Mouse (Mus musculus): ENCODE data around the gene D930020B18Rik. TPM values are rescaled to one million over a fixed set of nuclear protein-coding genes. Genes with fewer than 3 reads are reported as not detected.

Gene D930020B18Rik
- polyA plus RNA-seq, 1 experiment from 2014 or later = not detected

DNA sequence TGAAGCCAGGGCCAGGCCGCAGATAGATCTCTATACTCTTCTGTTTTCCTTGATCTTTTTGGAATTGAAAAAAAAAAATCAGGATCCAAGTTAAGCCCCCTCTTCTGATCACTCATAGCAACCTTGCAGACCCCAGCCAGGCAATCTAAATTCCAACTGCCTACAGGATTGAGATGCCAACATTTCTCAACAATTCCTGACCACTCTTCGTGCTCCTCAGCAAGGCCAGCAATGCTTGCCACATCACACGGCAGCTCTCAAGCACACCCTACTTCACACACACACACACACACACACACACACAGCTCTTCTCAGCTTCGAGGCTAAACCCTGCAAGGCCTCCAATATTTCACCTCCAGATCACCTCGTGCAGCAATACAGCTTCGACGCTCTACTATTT lies 17.7 kb upstream of the D930020B18Rik start:
- 91% methylated on average over 7 of the region's 7 CpGs for WGBS
- no peak overlapping the region for H3K4me3 ChIP-seq
- peaks cover 44% of the 10 kb centered on the region for H3K36me3 ChIP-seq
- H3K4me1 ChIP-seq (replicated peaks) = peaks cover 11% of the 10 kb centered on the region
- no peak for DNase-seq (ENCODE audit: low spot score)
- no peak overlapping the region for H3K27ac ChIP-seq
- no peaks in the 10 kb centered on the region for H3K27me3 ChIP-seq (ENCODE audit: insufficient read depth, poor library complexity, severe bottlenecking)
- no peaks in the 10 kb centered on the region for H3K9me3 ChIP-seq

GRCm38 (mm10) chr10:121625006-121625405 lies 16.4 kb upstream of the D930020B18Rik start:
- Histone ChIP-seq H3K36me3 (peaks cover 32% of the 10 kb centered on the region), H3K9me3 (no peaks in the 10 kb centered on the region), H3K4me1 (replicated peaks) (peaks cover 11% of the 10 kb centered on the region), H3K4me3 (peak overlapping the region; percentile 76), H3K27ac (no peak overlapping the region), H3K27me3 (ENCODE audit: insufficient read depth, poor library complexity, severe bottlenecking) (no peaks in the 10 kb centered on the region)
- DNase-seq (ENCODE audit: low spot score) = no peak
- WGBS = 31% methylated on average over 9 of the region's 9 CpGs

- no peak for DNase-seq (ENCODE audit: low spot score)
- H3K36me3 ChIP-seq = peaks cover 26% of the 10 kb centered on the region
- H3K27me3 ChIP-seq (ENCODE audit: insufficient read depth, poor library complexity, severe bottlenecking) = no peaks in the 10 kb centered on the region
- H3K9me3 ChIP-seq = no peaks in the 10 kb centered on the region
- H3K4me1 ChIP-seq (replicated peaks) = peaks cover 11% of the 10 kb centered on the region
- peak overlapping the region; percentile 76 for H3K4me3 ChIP-seq
- H3K27ac ChIP-seq = peak overlapping the region; percentile 95
- under 1% methylated on average over 41 of the region's 41 CpGs for WGBS
Observed at GRCm38 (mm10) chr10:121625407-121626185, 15.8 kb upstream of the D930020B18Rik start.

DNA sequence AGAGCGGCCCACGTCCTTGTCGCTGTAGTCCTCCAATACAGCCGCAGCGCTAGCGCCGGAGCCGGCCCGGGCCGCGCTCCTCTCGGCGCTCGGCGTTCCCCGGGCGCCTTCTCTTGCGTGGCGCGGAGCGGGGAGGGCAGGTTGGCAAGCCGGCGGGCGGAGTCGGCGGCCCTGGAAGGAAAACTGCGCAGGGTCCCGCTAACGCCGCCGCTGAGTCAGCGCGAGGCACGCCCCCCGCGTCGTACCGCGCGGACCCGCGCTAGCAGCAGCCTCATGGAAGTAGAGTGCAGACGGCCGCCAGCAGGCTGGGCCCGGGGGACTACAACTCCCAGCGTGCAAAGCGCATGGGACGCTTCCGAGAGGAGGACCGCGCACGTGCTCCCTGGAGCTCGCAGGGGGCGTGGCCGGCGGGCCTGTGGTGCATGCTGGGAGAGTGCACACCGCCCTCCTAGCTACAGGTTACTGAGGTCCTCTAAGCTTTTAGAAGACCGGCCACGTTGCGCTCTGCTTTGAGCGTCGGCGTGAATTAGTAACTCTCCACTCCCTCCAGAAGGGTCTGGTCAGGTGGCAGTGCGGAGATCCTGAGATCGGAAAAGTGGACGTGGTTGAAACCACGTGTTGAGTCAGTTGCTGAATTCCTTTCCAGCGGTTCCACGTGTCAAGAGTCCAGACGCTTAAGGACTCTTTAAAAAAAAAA lies 15.1 kb upstream of the D930020B18Rik start, which contains the start of gene Xpot:
TSS of gene Xpot (minus strand) at position 147 of the 697 bp plus-strand sequence.
- H3K27me3 ChIP-seq (ENCODE audit: insufficient read depth, poor library complexity, severe bottlenecking) = no peaks in the 10 kb centered on the region
- H3K4me3 ChIP-seq = peak within 1 kb of the TSS; percentile 76
- under 1% methylated on average over 70 of the region's 70 CpGs for WGBS
- peaks cover 11% of the 10 kb centered on the region for H3K4me1 ChIP-seq (replicated peaks)
- peak; percentile 98 for DNase-seq (ENCODE audit: low spot score)
- H3K9me3 ChIP-seq = no peaks in the 10 kb centered on the region
- H3K36me3 ChIP-seq = peaks cover 19% of the 10 kb centered on the region
- H3K27ac ChIP-seq = peak within 1 kb of the TSS; percentile 95

DNA sequence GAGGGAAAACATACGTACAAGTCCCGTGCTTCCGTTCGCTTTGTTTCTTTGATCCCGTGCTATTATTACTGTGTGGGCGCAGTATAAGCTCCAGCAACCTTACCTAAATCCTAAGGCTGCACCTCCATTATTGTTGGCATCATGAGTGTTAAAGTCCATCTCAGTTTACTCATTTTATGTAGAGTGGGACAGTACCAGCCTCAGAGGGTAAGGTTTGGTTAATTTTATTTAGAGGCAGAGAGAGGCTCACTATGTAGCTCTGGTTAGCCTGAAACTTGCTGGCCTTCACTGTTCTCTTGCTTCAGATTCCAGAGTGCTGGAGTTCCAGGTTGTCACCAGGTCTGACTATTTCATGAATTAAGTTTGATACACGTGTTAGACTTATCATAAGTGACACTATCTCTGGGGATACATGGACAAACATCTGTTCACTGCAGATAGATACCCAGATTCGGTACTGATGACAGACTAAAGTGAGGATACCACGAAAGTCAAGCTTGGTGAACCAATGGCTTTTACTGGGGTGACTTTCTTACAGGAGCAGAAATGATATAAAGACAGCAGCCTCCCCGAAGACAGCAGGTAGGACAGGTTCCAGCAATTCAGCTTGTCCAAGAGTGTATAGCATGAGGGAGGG lies 14.1 kb upstream of the D930020B18Rik start:
- Histone ChIP-seq H3K4me3 (no peak overlapping the region), H3K27ac (no peak overlapping the region), H3K27me3 (ENCODE audit: insufficient read depth, poor library complexity, severe bottlenecking) (no peaks in the 10 kb centered on the region), H3K4me1 (replicated peaks) (peaks cover 11% of the 10 kb centered on the region), H3K9me3 (no peaks in the 10 kb centered on the region), H3K36me3 (peaks cover 9% of the 10 kb centered on the region)
- 90% methylated on average over 10 of the region's 10 CpGs for WGBS
- no peak for DNase-seq (ENCODE audit: low spot score)

- DNase-seq (ENCODE audit: low spot score) = no peak
- H3K9me3 ChIP-seq = no peaks in the 10 kb centered on the region
- H3K27ac ChIP-seq = no peak overlapping the region
- 91% methylated on average over 6 of the region's 6 CpGs for WGBS
- no peaks in the 10 kb centered on the region for H3K36me3 ChIP-seq
- H3K4me3 ChIP-seq = no peak overlapping the region
- no peaks in the 10 kb centered on the region for H3K27me3 ChIP-seq (ENCODE audit: insufficient read depth, poor library complexity, severe bottlenecking)
- peaks cover 11% of the 10 kb centered on the region for H3K4me1 ChIP-seq (replicated peaks)
Observed at GRCm38 (mm10) chr10:121628561-121629040, 12.8 kb upstream of the D930020B18Rik start.

DNA sequence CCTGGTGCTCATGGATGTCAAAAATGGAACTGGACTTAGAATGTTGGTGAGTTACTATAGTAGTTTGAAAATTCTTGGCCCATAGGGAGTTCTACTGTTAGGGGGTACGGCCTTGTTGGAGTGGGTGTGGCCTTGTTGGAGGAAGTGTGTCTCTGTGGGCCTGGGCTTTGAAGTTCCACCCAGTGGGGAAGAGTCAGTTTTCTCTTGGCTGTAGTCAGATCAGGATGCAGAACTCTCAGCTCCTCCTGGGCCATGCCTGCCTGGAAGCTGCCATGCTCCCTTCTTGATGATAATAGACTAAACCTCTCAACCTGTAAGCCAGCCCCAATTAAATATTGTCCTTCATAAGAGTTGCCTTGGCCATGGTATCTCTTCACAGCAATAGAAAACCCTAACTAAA lies 7.2 kb upstream of the D930020B18Rik start:
- Histone ChIP-seq H3K4me3 (no peak overlapping the region), H3K36me3 (no peaks in the 10 kb centered on the region), H3K9me3 (no peaks in the 10 kb centered on the region), H3K4me1 (replicated peaks) (no peaks in the 10 kb centered on the region), H3K27me3 (ENCODE audit: insufficient read depth, poor library complexity, severe bottlenecking) (no peaks in the 10 kb centered on the region), H3K27ac (no peak overlapping the region)
- 68% methylated on average over 1 of the region's 1 CpGs for whole genome bisulfite sequencing
- DNase-seq (ENCODE audit: low spot score) = no peak

- 87% methylated on average over 6 of the region's 6 CpGs for WGBS
- Histone ChIP-seq H3K27ac (no peak overlapping the region), H3K4me1 (replicated peaks) (peaks cover 8% of the 10 kb centered on the region), H3K36me3 (no peaks in the 10 kb centered on the region), H3K9me3 (no peaks in the 10 kb centered on the region), H3K4me3 (no peak overlapping the region), H3K27me3 (ENCODE audit: insufficient read depth, poor library complexity, severe bottlenecking) (peaks cover 11% of the 10 kb centered on the region)
- no peak for DNase-seq (ENCODE audit: low spot score)
Observed at GRCm38 (mm10) chr10:121636276-121636675, 5.1 kb upstream of the D930020B18Rik start.

- 78% methylated on average over 5 of the region's 5 CpGs for WGBS
- peaks cover 44% of the 10 kb centered on the region for H3K27me3 ChIP-seq (ENCODE audit: insufficient read depth, poor library complexity, severe bottlenecking)
Observed at GRCm38 (mm10) chr10:121639573-121639972, 1.8 kb upstream of the D930020B18Rik start.

GRCm38 (mm10) chr10:121640150-121640930 lies 1.0 kb upstream of the D930020B18Rik start:
- H3K9me3 ChIP-seq = no peaks in the 10 kb centered on the region
- H3K4me1 ChIP-seq (replicated peaks) = peaks cover 20% of the 10 kb centered on the region
- no peaks in the 10 kb centered on the region for H3K36me3 ChIP-seq
- WGBS = 47% methylated on average over 6 of the region's 6 CpGs
- H3K27me3 ChIP-seq (ENCODE audit: insufficient read depth, poor library complexity, severe bottlenecking) = peaks cover 47% of the 10 kb centered on the region
- H3K27ac ChIP-seq = no peak overlapping the region
- 0 out of 2 replicates have a peak overlapping the region, but pooled peaks have one; percentile 66 for H3K4me3 ChIP-seq
- peak; percentile 53 for DNase-seq (ENCODE audit: low spot score)

More at GRCm38 (mm10) chr10:121639573-121639972, 1.8 kb upstream of the D930020B18Rik start:
- no peak for DNase-seq (ENCODE audit: low spot score)
- no peaks in the 10 kb centered on the region for H3K36me3 ChIP-seq
- H3K9me3 ChIP-seq = no peaks in the 10 kb centered on the region
- H3K4me1 ChIP-seq (replicated peaks) = peaks cover 20% of the 10 kb centered on the region
- no peak overlapping the region for H3K27ac ChIP-seq
- H3K4me3 ChIP-seq = no peak overlapping the region

DNA sequence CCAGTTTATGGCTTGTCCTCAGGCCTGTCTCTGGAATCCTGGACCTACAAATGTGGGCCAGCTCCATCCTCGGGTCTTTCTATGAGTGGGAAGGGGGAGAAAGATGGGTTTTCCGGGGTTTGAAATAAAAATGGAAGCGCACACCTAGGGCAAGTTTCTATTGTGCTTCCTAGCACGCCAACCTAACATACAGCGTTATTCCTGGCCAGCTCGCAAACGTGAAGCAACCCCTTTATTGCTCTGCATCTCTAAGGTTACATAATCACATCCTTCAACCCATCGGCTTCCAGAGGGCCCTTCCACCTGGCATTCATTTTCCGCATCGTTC lies 480 bp upstream of the D930020B18Rik start:
- no peak overlapping the region for H3K27ac ChIP-seq
- peak overlapping the region; percentile 66 for H3K4me3 ChIP-seq
- peaks cover 20% of the 10 kb centered on the region for H3K4me1 ChIP-seq (replicated peaks)
- no peaks in the 10 kb centered on the region for H3K36me3 ChIP-seq
- WGBS = 17% methylated on average over 10 of the region's 10 CpGs
- peak; percentile 11 for DNase-seq (ENCODE audit: low spot score)
- no peaks in the 10 kb centered on the region for H3K9me3 ChIP-seq
- H3K27me3 ChIP-seq (ENCODE audit: insufficient read depth, poor library complexity, severe bottlenecking) = peaks cover 47% of the 10 kb centered on the region
